Mouse (Mus musculus) erythroblast, embryonic 14.5 days (primary cell): Measurements from ENCODE around the gene Ascl1. TPM values are rescaled to one million over a fixed set of nuclear protein-coding genes. Genes with fewer than 3 reads are reported as not detected.

Experiments used
- H3K27me3 ChIP-seq: 2 replicates; pipeline ENCODE4 v1.6.1; 2012; ENCODE audit warnings: inconsistent platforms; ENCODE audit not compliant: control insufficient read depth
- H3K36me3 ChIP-seq: 2 replicates; pipeline ENCODE4 v1.6.1; 2012; ENCODE audit warnings: mild to moderate bottlenecking, inconsistent platforms; ENCODE audit not compliant: control insufficient read depth
- H3K4me1 ChIP-seq: 2 replicates; pipeline ENCODE4 v1.6.1; 2012; ENCODE audit warnings: inconsistent platforms; ENCODE audit not compliant: control insufficient read depth
- H3K4me3 ChIP-seq: replicated peaks from 2 replicates; pipeline ENCODE3; 2012; ENCODE audit warnings: moderate library complexity, mild to moderate bottlenecking, inconsistent platforms
- H3K9me3 ChIP-seq: 2 replicates; pipeline ENCODE4 v1.6.1; 2012; ENCODE audit warnings: low read length, inconsistent platforms, mixed read lengths; ENCODE audit not compliant: control insufficient read depth
- GATA1 ChIP-seq: IDR thresholded peaks from 2 replicates; pipeline ENCODE4 v1.6.1; 2012; ENCODE audit warnings: low read length, inconsistent platforms, mixed read lengths
- TAL1 ChIP-seq: IDR thresholded peaks from 3 replicates; pipeline ENCODE4 v1.6.1; 2012; ENCODE audit warnings: low read length, inconsistent platforms, mixed read lengths
- polyA plus RNA-seq: library from polyadenylated mRNA; stranded (reverse); fragments of >175 nt; gene quantifications from 2 replicates; pipeline ENCODE4 v1.2.3, GENCODE M21; 2012

Gene Ascl1
- polyA plus RNA-seq, 1 experiment = not detected

DNA sequence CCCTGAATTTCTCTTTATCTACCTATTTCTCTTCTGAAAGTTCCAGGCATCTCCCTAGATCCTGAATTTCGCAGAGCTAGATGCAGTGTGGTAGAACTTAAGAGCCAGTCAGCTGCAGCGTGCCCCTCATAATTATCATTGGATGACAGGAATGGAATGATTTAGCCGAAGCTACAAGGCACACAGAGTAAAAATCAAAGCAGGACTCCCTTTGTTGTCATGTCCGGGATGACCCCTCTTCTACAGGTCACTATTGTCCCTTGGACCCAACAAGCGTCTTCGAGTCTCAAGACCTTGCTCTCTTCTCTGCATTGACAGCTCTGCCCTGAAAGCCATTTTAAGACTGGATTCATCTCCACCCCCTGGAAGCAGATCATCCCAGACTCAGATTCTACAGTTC, 44.1 kb downstream of the Ascl1 start:
- H3K4me1 ChIP-seq = no peaks in the 10 kb centered on the region
- H3K4me3 ChIP-seq = no peak overlapping the region
- no peaks in the 10 kb centered on the region for H3K27me3 ChIP-seq
- no peaks in the 10 kb centered on the region for H3K36me3 ChIP-seq
- TF ChIP-seq TAL1 (no peak), GATA1 (no peak)
- H3K9me3 ChIP-seq = peaks cover 21% of the 10 kb centered on the region

DNA sequence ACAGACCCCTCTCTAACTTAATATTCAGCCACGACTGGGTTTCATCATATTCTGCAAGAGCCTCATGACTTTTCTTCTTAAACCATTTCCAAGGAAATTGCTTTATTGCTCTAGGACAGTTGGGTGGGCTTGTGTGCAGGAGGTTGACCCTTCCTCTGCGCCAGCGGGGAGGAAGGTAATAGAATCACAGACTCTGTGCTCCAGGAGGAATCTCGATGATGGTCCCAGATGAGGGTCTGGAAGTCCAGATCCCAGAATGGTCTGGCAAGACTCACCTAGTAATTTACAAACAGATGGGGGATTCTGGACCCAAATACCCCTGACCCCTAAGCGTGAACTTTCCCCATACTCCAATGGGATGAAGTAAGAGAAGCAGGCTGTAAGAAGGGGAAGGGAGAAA, 45.2 kb downstream of the Ascl1 start:
- H3K27me3 ChIP-seq = no peaks in the 10 kb centered on the region
- no peaks in the 10 kb centered on the region for H3K4me1 ChIP-seq
- H3K4me3 ChIP-seq = no peak overlapping the region
- no peaks in the 10 kb centered on the region for H3K36me3 ChIP-seq
- peaks cover 24% of the 10 kb centered on the region for H3K9me3 ChIP-seq
- TF ChIP-seq GATA1 (no peak), TAL1 (no peak)

DNA sequence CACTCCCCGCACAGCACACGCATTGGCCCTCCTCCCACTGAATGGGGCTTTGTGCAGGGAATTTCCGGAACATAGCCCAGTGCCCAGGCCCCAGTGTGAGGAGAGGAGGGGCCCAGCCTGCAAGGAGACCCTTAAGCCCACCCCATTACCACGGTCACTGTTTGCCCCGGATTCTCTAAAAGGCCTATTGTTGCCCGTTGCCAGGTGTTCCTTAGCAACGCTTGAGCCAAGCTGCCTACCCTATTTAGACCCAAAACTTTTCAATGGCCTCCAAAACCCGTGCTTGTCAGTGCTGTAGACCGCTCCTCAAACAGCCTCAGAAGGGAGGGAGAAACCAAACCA, 45.7 kb downstream of the Ascl1 start:
- H3K4me3 ChIP-seq = no peak overlapping the region
- H3K9me3 ChIP-seq = peaks cover 24% of the 10 kb centered on the region
- H3K27me3 ChIP-seq = no peaks in the 10 kb centered on the region
- H3K4me1 ChIP-seq = no peaks in the 10 kb centered on the region
- TF ChIP-seq TAL1 (no peak), GATA1 (no peak)
- H3K36me3 ChIP-seq = no peaks in the 10 kb centered on the region

DNA sequence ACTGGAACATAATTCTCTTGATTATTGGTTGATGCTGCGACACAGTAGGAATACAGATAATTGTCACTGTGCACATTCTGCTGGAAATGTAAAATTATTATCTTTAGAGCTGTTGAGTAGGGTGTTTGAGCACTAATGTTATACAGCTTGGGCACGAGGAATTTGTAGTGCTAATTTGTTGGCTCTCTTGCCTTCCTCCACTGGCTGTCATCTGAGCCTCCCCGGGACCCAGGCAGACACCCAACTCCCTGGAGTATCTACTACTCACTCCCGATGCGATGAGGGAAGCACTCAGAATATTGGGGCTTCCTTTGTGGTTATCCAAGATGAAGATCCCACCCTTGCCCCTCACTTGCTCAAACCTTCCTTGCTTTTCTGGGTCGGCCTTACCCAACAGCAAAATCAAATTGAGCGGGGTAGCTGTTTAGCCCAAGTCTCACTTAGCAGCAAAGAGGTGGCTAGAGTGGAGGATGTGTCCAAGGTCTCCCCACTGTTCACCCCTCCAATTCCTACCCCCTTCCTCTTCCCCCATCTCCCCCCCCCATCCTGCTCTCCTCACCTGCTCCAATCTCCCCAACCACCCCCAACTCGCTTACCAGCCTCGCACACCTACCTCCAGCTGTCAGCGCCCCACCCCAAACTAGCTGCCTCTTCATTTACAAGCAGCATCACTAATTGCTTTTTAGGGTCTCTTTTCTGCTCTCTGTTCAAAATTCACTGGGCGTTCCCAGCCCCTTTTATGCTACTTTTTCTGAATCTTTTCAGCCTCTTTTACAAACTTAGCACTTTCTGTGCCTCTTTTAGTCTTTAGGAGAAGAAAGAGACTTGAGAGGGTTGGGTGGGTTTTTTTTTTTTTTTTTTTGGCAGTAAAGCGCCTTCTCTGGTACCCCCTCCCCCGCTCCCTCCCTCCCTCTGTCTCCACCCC, 46.4 kb downstream of the Ascl1 start:
- no peak for TF ChIP-seq GATA1
- Histone ChIP-seq H3K4me3 (no peak overlapping the region), H3K4me1 (no peaks in the 10 kb centered on the region), H3K36me3 (no peaks in the 10 kb centered on the region), H3K27me3 (no peaks in the 10 kb centered on the region), H3K9me3 (peaks cover 21% of the 10 kb centered on the region)

DNA sequence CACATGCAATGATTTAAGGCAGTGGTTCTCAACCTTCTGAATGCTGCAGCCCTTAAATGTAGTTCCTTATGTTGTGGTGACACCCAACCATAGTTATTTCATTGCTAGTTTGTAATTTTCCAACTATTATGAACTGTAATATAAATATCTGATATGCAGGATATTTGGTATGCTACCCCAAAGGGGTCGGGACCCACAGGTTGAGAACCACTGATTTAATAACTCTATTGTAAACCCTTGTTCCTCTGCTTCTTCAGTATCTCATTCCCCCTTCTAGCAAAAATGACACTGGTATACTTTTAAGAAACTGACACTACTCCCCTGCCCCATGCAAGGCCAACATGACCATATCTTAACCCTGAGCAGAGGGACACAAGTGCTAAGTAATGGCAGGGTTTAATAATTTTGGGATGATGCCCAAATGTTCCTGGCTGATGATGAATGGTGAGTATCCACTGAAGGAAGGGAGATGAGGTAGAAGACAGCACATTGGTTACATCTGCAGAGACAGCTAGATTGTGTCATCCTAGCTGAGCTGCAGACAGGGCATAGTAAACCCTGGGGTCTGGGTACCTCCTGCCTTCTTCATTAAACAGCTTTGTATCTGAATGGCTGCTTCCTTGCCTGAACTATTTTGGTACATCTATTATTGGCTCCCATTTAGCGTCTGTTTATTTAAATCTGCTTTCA, 47.2 kb downstream of the Ascl1 start:
- Histone ChIP-seq H3K27me3 (no peaks in the 10 kb centered on the region), H3K9me3 (peaks cover 21% of the 10 kb centered on the region), H3K4me1 (no peaks in the 10 kb centered on the region), H3K36me3 (no peaks in the 10 kb centered on the region), H3K4me3 (no peak overlapping the region)
- TF ChIP-seq GATA1 (no peak), TAL1 (no peak)

Other genes starting within 250 kb of the Ascl1 start
- 0.02 TPM in 1 of 2 replicates, not detected in the other for gene Pah, start 28.1 kb upstream of the Ascl1 start, polyA plus RNA-seq